Mouse (Mus musculus): Measurements from ENCODE around the gene Rac1. TPM values are rescaled to one million over a fixed set of nuclear protein-coding genes. Genes with fewer than 3 reads are reported as not detected.
"Not testable (repeated sequence)": the region's sequence is repeated elsewhere in the genome, so short reads cannot be mapped to it uniquely, and the experiment has no call there.

Rac1 gene
- 100 to 1,000 TPM; 405 to 421 TPM for total RNA-seq (2021)
- long read RNA-seq, full-length matches to known transcripts: 213 of 244 reads
- long read RNA-seq, partial matches to known transcripts: 14 of 244 reads
- long read RNA-seq, other reads (novel, unspliced or antisense): 17 of 244 reads

GRCm38 (mm10) chr5:143527486-143528307 is at the start of gene Rac1:
TSS of gene Rac1 (minus strand) at chr5:143528036.
- peak; percentile 95 to 97 for DNase-seq (ENCODE audit: low spot score in 2 of 2)

- DNase-seq (ENCODE audit: low spot score in 2 of 2): no peak
Observed at GRCm38 (mm10) chr5:143574261-143575178, 46.7 kb upstream of the Rac1 start.

- DNase-seq (ENCODE audit: low spot score in 2 of 2): no peak
Observed at GRCm38 (mm10) chr5:143573067-143573466, 45.2 kb upstream of the Rac1 start.

- no peak for DNase-seq (ENCODE audit: low spot score in 2 of 2)
Observed at GRCm38 (mm10) chr5:143572195-143572594, 44.4 kb upstream of the Rac1 start.

- peak; percentile 64 to 91 for DNase-seq (ENCODE audit: low spot score in 2 of 2)
Observed at GRCm38 (mm10) chr5:143567860-143568259, 40.0 kb upstream of the Rac1 start.

- no peak for DNase-seq (ENCODE audit: low spot score in 2 of 2)
Observed at GRCm38 (mm10) chr5:143567258-143567670, 39.4 kb upstream of the Rac1 start.

GRCm38 (mm10) chr5:143566804-143567203 is 39.0 kb upstream of the Rac1 start:
- not testable (repeated sequence) for DNase-seq (ENCODE audit: low spot score in 2 of 2)

GRCm38 (mm10) chr5:143561544-143562185 is 33.8 kb upstream of the Rac1 start:
- peak in 1 of 2 experiments; percentile 58 for DNase-seq (ENCODE audit: low spot score in 2 of 2)

GRCm38 (mm10) chr5:143561009-143561408 is 33.2 kb upstream of the Rac1 start:
- DNase-seq (ENCODE audit: low spot score in 2 of 2): no peak

GRCm38 (mm10) chr5:143558731-143559130 is 30.9 kb upstream of the Rac1 start:
- no peak for DNase-seq (ENCODE audit: low spot score in 2 of 2)

- DNase-seq (ENCODE audit: low spot score in 2 of 2): no peak
Observed at GRCm38 (mm10) chr5:143555233-143555632, 27.4 kb upstream of the Rac1 start.

GRCm38 (mm10) chr5:143552911-143553310 is 25.1 kb upstream of the Rac1 start:
- peak; percentile 77 to 92 for DNase-seq (ENCODE audit: low spot score in 2 of 2)

- not testable (repeated sequence) for DNase-seq (ENCODE audit: low spot score in 2 of 2)
Observed at GRCm38 (mm10) chr5:143548922-143549321, 21.1 kb upstream of the Rac1 start.

- DNase-seq (ENCODE audit: low spot score in 2 of 2): peak; percentile 97 to 99
Observed at GRCm38 (mm10) chr5:143548401-143548846, 20.6 kb upstream of the Rac1 start.

GRCm38 (mm10) chr5:143547866-143548265 is 20.0 kb upstream of the Rac1 start:
- no peak for DNase-seq (ENCODE audit: low spot score in 2 of 2)

GRCm38 (mm10) chr5:143547384-143547783 is 19.5 kb upstream of the Rac1 start:
- DNase-seq (ENCODE audit: low spot score in 2 of 2): peak; percentile 64 to 88

GRCm38 (mm10) chr5:143539111-143539510 is 11.3 kb upstream of the Rac1 start:
- DNase-seq (ENCODE audit: low spot score in 2 of 2): no peak

GRCm38 (mm10) chr5:143537022-143537421 is 9.2 kb upstream of the Rac1 start:
- DNase-seq (ENCODE audit: low spot score in 2 of 2): no peak

- no peak for DNase-seq (ENCODE audit: low spot score in 2 of 2)
Observed at GRCm38 (mm10) chr5:143534922-143535321, 7.1 kb upstream of the Rac1 start.

- DNase-seq (ENCODE audit: low spot score in 2 of 2): no peak
Observed at GRCm38 (mm10) chr5:143530715-143531114, 2.9 kb upstream of the Rac1 start.

GRCm38 (mm10) chr5:143528308-143528683 is 460 bp upstream of the Rac1 start:
- no peak for DNase-seq (ENCODE audit: low spot score in 2 of 2)
